Mouse (Mus musculus) kidney, postnatal 0 days (tissue): Measurements from ENCODE around the gene Zfp69. TPM values are rescaled to one million over a fixed set of nuclear protein-coding genes. Genes with fewer than 3 reads are reported as not detected.

Experiments used
- ATAC-seq: fragments of 200-750 bp; cut with Nextera tagmentation; replicated peaks from 2 replicates; pipeline ENCODE4 v1.8.0; 2017; ENCODE audit warnings: low read depth, moderate number of reproducible peaks, moderate TSS enrichment, moderate library complexity; ENCODE audit not compliant: low FRiP score
- DNase-seq: peaks from one replicate; pipeline ENCODE4 v3.0.0-alpha.2; 2016; ENCODE audit warnings: low spot score
- H3K27ac ChIP-seq: fragments of 300-500 bp; sonication (generic); 2 replicates; pipeline ENCODE4 v1.5.1; 2014; ENCODE audit warnings: mild to moderate bottlenecking
- H3K27me3 ChIP-seq: fragments of 300-500 bp; sonication (generic); 2 replicates; pipeline ENCODE4 v1.6.1; 2014; ENCODE audit warnings: low read length, mixed read lengths; ENCODE audit not compliant: insufficient read depth
- H3K36me3 ChIP-seq: fragments of 300-500 bp; sonication (generic); 2 replicates; pipeline ENCODE4 v1.6.1; 2014; ENCODE audit warnings: low read length, mixed read lengths; ENCODE audit not compliant: insufficient read depth
- H3K4me1 ChIP-seq: fragments of 300-500 bp; sonication (generic); replicated peaks from 2 replicates; pipeline ENCODE4 v1.6.1; 2014; ENCODE audit warnings: antibody characterized with exemption, low read length, mixed read lengths; ENCODE audit not compliant: insufficient read depth
- H3K4me2 ChIP-seq: fragments of 300-500 bp; sonication (generic); 2 replicates; pipeline ENCODE4 v1.6.1; 2014; ENCODE audit warnings: mild to moderate bottlenecking, low read length, moderate library complexity, mixed read lengths
- H3K4me3 ChIP-seq: fragments of 300-500 bp; sonication (generic); replicated peaks from 2 replicates; pipeline ENCODE4 v1.5.1; 2014; ENCODE audit warnings: low read depth, low read length
- H3K9ac ChIP-seq: fragments of 300-500 bp; sonication (generic); 2 replicates; pipeline ENCODE4 v1.6.1; 2014; ENCODE audit warnings: low read depth, low read length
- H3K9me3 ChIP-seq: fragments of 300-500 bp; sonication (generic); replicated peaks from 2 replicates; pipeline ENCODE4 v1.6.1; 2016; ENCODE audit warnings: low read length, inconsistent platforms, mixed read lengths
- CTCF ChIP-seq: IDR thresholded peaks from 2 replicates; pipeline ENCODE4 v1.5.1; 2016; ENCODE audit warnings: antibody characterized with exemption, low read depth, mild to moderate bottlenecking, moderate library complexity
- WGBS: fragments of 180-500 bp; shearing (Covaris S2); extraction: QIAGEN DNeasy Blood & Tissue Kit; methylation state at CpG from one replicate; pipeline ENCODE4 v1.1.7; 2014; 5-methylcytosine and 5-hydroxymethylcytosine counted together
- polyA plus RNA-seq: library from polyadenylated mRNA; unstranded; fragments of >200 nt; fragmentation: Nextera tagmentation; extraction: Ambion mirVana; gene quantifications from 2 replicates; pipeline ENCODE4 v1.2.1, GENCODE M21; 2015

Zfp69 gene
- polyA plus RNA-seq, 1 experiment from 2014 or later = 6.0 TPM

DNA sequence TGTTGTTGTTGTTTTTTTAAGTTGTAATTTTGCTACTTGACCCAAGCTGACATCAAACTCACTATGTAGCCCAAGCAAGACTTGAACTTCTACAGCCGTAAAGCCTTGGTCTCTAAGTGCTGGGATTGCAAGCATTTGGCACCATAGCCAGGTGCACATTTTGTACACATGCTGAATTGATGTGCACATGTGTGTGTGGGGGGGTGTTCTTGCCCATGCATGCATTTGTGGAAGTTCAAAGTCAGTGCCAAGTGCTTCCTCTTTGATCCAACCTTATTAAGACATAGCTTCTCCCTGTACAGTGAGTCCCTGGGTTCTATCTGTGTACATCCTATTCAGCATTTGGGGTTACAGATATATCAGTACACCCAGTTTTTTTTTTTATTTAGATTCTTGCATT lies 4.1 kb upstream of the Zfp69 start:
- Histone ChIP-seq H3K27ac (no peak overlapping the region), H3K9me3 (no peaks in the 10 kb centered on the region), H3K4me1 (no peaks in the 10 kb centered on the region), H3K9ac (no peak overlapping the region), H3K27me3 (no peaks in the 10 kb centered on the region), H3K4me2 (no peak overlapping the region), H3K4me3 (no peak overlapping the region), H3K36me3 (no peaks in the 10 kb centered on the region)
- no peak for DNase-seq
- 88% methylated on average over 1 of the region's 1 CpGs for WGBS
- ATAC-seq = no peak
- no peak for TF ChIP-seq CTCF

DNA sequence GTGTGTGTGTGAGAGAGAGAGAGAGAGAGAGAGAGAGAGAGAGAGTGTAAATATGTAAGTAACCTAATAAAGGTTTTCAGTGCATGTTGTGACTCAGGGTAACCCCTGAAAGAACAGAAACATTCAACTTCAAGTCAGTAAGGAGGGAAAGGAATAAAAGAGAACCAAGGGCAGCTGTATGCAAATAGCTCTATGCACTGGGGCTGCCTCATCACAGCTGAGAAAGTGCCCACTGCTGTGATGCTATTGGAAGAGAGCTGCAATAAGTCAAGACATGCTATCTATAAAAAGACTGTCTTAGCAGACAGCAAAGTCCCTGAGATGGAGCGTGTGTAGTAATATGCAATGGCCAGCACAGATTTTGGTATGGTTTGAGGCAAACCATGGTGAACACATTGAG lies 2.2 kb upstream of the Zfp69 start:
- TF ChIP-seq CTCF = no peak
- Histone ChIP-seq H3K4me3 (no peak overlapping the region), H3K4me2 (no peak overlapping the region), H3K9ac (no peak overlapping the region), H3K27me3 (no peaks in the 10 kb centered on the region), H3K36me3 (no peaks in the 10 kb centered on the region), H3K27ac (no peak overlapping the region), H3K4me1 (no peaks in the 10 kb centered on the region), H3K9me3 (no peaks in the 10 kb centered on the region)
- ATAC-seq (no peak), DNase-seq (no peak)
- WGBS = 83% methylated on average over 1 of the region's 1 CpGs

DNA sequence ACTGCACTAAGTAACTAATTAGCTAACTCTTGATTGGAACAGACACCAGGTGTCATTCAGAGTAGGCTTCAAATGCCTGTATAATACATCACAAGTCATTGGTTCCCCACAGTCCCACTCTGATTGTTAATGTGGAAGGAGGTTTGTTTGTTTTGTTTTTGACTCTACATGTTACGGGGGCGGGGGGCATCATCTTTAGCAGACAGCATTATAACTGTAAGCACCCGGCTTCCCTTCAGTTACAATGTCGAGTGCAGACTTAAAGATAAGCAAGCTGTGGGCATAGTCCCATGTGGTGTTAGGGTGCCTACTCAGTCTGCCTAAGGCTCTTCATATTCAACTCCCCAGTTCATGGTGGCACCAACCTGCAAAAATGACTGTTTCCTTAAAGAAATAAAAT lies 1.5 kb upstream of the Zfp69 start:
- Histone ChIP-seq H3K4me1 (no peaks in the 10 kb centered on the region), H3K27me3 (no peaks in the 10 kb centered on the region), H3K36me3 (no peaks in the 10 kb centered on the region), H3K27ac (no peak overlapping the region), H3K4me2 (no peak overlapping the region), H3K9ac (no peak overlapping the region), H3K4me3 (no peak overlapping the region), H3K9me3 (no peaks in the 10 kb centered on the region)
- DNase-seq (no peak), ATAC-seq (no peak)
- TF ChIP-seq CTCF = no peak
- 79% methylated on average over 4 of the region's 4 CpGs for WGBS

DNA sequence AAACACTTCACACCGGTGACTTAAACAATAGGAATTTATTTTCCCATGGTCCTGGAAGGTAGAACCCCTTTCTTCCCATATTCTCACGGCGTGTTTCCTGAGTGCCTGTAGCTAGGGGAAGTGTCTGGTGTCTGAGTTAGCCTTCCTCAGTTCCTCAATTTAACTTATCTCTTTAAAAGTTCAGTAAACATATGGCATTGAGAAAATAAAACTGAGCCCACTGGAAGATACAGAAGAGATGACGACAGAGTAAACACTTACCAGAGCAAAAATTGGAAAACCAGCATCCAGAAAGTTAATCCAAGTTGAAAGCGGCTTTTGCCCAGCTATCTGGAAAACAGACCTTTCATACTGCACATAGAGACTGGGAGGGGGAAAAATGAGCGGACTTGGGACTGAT lies 664 bp upstream of the Zfp69 start:
- peak overlapping the region; percentile 71 for H3K4me2 ChIP-seq
- H3K27ac ChIP-seq = peak overlapping the region; percentile 91
- ATAC-seq (no peak), DNase-seq (peak; percentile 47)
- H3K9ac ChIP-seq = peak overlapping the region; percentile 72
- WGBS = 33% methylated on average over 6 of the region's 6 CpGs
- H3K9me3 ChIP-seq = no peaks in the 10 kb centered on the region
- peak overlapping the region; percentile 61 for H3K4me3 ChIP-seq
- H3K36me3 ChIP-seq = no peaks in the 10 kb centered on the region
- H3K27me3 ChIP-seq = no peaks in the 10 kb centered on the region
- no peaks in the 10 kb centered on the region for H3K4me1 ChIP-seq
- TF ChIP-seq CTCF = no peak

DNA sequence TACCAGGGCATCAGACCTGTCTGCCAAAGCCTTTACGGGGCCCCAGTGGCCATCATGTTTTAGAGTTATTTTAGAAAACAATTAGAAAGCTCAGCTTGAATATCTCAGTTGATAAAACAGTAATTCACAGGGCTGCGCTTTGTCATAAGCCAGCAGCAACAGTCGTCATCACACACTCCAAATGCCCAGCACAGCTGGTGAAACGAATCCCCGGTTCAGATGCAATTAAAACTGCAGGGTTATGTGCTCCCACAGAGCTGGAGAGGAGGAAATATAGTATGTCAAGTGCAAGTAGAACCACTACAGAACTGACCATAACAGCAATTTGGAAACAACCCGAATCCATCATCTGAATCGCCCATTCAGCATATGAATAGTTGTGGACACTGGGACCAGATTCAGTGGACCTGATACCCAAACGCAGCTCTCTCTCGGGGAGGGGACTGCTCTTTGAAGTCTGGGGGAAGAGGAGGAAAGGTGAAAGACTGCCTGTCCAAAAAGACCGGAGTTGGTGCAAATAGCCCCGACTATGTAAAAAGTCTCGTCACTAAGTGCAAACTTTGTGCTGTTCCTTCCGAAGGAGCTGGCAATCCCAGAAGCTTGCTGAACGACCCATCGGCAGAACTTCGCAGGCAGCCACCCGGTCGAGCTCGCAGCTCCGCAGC lies 604 bp downstream of the Zfp69 start:
- H3K36me3 ChIP-seq = no peaks in the 10 kb centered on the region
- DNase-seq (peak; percentile 51), ATAC-seq (no peak; the same call in 1 of the 2 replicates)
- H3K4me2 ChIP-seq = peak overlapping the region; percentile 71
- no peaks in the 10 kb centered on the region for H3K4me1 ChIP-seq
- H3K9ac ChIP-seq = peak overlapping the region; percentile 72
- WGBS = 3% methylated on average over 20 of the region's 20 CpGs
- peak overlapping the region; percentile 91 for H3K27ac ChIP-seq
- H3K4me3 ChIP-seq = peak overlapping the region; percentile 61
- no peaks in the 10 kb centered on the region for H3K9me3 ChIP-seq
- TF ChIP-seq CTCF = no peak
- no peaks in the 10 kb centered on the region for H3K27me3 ChIP-seq

DNA sequence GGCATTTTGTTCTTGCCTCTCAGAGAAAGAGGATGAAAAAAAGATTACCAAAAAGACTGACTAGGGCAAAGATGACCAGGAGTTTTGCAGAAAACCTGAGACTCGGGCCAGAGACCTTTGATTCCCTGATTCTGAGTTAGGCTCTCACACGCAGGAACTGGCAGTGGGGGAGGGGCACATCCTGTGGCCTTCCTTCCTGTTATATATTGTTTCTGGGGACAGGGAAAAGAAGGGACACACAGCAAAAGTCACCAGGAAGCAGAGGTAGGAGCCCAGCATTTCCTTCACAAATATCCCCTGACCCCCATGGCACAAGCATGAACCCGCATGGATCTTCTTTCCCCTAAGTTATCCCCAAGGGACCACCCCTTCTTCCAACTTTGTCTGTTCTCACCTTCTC lies 2.6 kb downstream of the Zfp69 start:
- Histone ChIP-seq H3K9me3 (no peaks in the 10 kb centered on the region), H3K27ac (peak overlapping the region; percentile 57), H3K4me3 (no peak overlapping the region), H3K4me1 (no peaks in the 10 kb centered on the region), H3K27me3 (no peaks in the 10 kb centered on the region), H3K36me3 (no peaks in the 10 kb centered on the region), H3K4me2 (peak overlapping the region; percentile 28), H3K9ac (no peak overlapping the region)
- ATAC-seq = no peak
- DNase-seq = peak; percentile 50
- no peak for TF ChIP-seq CTCF
- WGBS = 43% methylated on average over 3 of the region's 3 CpGs

DNA sequence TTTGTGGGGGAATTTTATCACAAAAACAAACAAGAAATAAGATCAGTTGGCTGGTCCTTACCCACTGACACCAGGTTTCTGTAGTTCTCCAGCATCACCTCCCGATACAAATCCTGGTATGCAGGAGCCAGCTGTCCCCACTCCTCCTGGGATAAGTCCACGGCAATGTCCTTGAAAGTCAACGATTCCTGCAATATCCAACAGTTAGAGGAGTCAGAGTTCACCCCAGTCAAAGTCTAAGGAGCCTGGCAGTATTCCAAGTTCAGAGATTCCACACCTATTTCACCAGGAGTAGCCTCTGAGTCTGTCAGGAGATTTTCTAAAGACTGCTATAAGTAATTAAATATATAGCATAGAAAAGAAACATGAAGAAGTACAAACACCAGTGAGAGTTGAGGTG lies 16.5 kb downstream of the Zfp69 start:
- 64% methylated on average over 3 of the region's 3 CpGs for WGBS
- H3K9me3 ChIP-seq = no peaks in the 10 kb centered on the region; the same call in 1 of the 2 replicates
- H3K9ac ChIP-seq = no peak overlapping the region
- H3K27me3 ChIP-seq = no peaks in the 10 kb centered on the region
- H3K27ac ChIP-seq = no peak overlapping the region
- ATAC-seq = no peak
- H3K36me3 ChIP-seq = no peaks in the 10 kb centered on the region; the same call in 1 of the 2 replicates
- H3K4me3 ChIP-seq = no peak overlapping the region
- no peak overlapping the region for H3K4me2 ChIP-seq
- DNase-seq = no peak
- no peak for TF ChIP-seq CTCF
- no peaks in the 10 kb centered on the region for H3K4me1 ChIP-seq
